Mouse (Mus musculus) erythroblast, embryonic 14.5 days (primary cell): Measurements from ENCODE around the gene Il17rd.

Experiments
- GATA1 ChIP-seq: IDR thresholded peaks from 2 replicates; pipeline ENCODE4 v1.6.1; 2012; ENCODE audit warnings: low read length, inconsistent platforms, mixed read lengths
- TAL1 ChIP-seq: IDR thresholded peaks from 3 replicates; pipeline ENCODE4 v1.6.1; 2012; ENCODE audit warnings: low read length, inconsistent platforms, mixed read lengths

DNA sequence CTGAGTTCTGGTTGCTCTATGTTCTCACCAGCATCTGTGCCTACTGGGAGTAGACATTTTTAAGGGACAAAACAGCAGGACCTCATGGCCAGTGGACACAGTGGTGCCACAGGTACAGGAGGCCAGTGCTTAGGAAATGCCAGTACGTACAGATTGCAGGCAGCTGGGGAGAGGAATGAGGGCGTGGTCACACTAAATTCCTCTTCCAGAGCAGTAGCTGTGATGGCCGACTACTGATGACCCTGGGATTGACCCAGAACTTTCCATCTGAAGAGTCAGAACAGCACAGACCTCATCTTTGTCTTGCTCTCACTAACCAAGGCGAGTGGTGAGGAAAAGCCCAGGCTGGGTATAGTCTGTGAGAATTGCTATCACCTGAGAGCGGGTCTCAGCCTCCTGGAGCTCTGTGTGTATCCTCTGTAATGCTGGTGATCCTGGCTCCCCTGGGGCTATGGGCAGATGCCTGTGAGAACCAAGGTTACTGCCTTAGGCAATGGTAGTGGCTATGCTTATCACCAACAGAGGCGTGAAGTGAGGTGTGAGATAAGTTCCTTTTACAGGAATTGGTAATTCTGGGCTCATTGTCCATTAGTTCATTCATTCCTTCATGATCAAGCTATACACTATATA, 111.4 kb downstream of the Il17rd start:
- TF ChIP-seq GATA1 (no peak), TAL1 (no peak)
